Mouse (Mus musculus): ENCODE measurements around the gene Ogfod3.
A peak's percentile ranks its signal among the peaks of the same experiment; 100 is the strongest.

Ogfod3 gene

DNA sequence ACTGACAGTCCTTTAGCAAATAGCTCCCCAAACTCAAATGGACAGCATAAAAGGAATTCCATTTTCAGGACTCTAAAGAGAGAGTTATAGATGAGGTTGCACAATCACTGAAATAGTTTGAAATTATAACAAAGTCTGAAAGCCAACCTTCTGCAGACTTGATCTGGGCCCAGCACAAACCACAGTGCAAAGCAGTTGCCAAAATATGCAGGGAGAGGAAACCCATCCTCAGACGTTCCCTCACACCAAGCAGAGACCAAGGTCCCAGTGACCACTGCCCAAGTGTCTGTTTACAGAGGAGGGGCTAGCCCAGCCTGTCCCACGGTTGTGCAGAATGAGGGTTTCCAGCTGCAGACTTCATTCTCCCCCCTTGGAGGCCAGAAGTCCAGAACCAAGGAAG, 5.9 kb downstream of the Ogfod3 start:
- no peak for DNase-seq

DNA sequence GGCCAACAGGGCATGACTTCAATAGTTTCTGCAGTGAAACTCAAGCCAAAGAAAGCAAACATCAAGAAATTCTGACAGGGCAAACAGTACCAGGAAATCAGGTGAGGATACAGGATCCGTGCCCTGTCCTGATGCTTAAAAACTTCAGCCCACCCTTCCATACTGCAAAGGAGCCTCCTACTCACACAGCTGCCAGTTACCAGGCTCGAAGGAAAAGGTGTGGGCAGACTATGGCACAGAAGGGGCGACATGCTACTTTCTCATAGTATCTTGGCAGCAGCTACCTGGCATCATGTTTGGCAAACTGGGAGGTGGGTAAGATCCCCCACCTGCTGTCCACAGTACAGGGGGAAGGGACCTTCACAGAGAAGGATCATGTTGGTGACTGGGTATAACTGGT, 11.1 kb downstream of the Ogfod3 start:
- DNase-seq: no peak

DNA sequence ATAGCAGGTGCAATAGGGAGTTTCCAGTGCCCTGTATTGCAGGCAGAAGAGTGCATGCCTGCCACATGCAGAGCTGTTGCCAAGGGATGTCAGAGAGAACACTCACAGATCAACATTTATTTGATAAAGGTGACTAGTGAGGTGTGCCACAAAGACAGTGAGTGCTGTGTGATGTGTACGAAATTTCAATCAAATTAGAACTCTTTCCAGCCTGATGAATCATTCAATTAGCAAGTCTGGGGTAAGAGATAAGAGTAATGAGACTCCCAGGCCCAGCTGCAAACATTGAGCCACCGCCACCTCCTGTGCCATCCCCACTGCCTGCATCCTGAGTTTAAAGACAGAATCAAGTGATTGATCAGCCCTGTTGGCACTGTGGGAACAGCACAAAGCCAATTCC, 11.8 kb downstream of the Ogfod3 start:
- DNase-seq: no peak

DNA sequence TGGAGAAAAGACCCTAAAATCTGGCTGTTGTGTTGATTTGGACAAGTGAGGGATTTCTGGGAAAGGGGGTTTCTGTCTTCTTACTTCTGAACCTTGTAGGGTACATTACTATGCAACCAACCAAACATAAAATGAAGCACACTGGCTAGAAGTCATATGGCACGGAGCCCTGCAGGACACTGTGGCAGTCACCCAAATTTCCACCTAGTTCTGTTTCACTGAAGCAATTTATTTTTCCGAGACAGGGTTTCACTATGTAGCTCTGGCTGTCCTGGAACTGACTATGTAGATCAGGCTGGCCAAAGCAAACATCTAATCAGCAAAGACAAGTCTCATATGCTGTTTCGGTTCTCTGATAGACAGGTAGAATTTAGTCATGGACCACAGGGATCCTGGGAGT, 14.8 kb downstream of the Ogfod3 start:
- DNase-seq: peak; percentile 64

DNA sequence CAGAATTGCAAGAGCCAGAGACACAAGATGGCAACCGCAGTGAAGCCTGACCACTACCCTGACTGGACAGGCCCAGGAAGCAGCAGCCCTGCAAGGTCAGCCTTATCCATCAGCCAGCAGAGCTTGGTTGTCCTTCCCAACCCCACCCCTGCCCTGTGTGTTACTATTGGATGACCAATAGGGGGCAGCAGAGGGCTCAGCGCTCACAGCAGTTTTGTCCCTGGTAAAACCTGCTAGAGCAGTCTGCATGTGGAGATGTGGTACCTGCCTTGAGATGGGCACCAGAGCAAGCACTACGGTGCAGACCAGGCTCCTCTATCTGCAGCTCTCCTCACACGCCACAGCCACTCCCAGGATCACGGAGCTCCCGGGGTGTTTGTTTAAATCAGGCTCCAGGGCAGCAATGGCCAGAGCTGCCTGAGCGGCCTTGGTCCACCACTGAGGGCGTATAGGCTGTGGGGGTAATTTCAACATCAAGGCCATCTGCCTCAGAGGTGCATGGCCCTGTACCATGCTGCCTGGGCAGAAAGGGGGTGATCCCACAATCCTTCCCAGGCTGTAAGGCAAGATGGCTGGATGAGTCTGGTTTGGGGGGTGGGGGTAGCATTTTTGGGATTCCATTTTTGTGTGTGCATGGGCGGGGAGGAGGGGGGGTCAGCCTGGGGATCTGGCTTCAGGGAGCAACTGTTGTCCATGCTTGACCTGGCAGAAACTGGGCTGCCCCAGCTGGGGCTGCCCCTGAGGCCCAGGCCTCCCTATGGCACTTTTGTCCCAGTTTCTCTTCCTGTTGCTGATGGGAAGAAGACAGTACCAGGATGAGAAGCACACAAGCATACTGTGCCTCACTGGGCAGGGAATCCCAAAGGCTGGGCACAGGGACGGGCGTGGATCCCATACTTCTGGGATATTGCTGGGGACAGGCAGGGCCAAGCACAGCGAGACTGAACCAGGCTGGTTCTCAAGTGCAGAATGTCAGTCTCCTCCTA, 27.9 kb downstream of the Ogfod3 start:
- DNase-seq: peak; percentile 59 to 68

DNA sequence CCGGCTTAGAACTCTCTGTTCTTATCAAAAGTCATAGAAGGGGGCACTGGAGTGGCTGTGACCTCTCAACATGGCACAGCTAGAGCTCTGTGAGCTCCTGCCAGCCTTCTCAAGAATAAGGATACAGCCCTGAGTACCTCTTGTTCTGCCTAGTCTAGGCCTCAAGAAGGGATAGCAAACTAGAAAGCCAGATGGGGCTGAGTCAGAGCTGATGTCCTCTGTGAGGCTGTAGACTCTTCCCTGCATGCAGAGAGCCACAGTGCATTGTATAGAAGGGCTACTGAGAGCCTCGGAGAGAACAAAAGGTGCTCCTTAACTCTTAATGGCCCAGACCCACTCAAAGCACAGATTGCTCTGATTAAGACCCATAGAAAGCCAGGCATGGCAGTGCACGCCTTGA, 30.3 kb downstream of the Ogfod3 start:
- no peak for DNase-seq

DNA sequence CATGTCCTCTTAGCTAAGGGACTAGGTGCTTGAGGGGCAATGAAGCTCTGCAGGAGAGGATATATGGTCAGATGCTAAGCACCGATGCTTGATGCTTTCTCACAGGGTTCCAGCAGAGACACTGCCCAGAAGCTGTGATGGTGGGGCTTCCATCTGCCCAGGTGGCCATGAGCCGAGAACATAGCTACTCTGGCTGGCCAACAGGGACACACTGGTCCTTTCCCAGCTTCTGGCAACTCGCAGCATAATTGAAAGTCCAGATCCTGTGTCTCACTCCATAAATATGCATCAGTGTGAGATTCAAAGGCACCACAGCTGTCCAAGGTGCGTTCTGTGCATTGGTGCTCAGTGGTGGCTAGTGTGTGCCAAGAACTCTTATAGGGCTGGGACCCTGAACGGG, 31.3 kb downstream of the Ogfod3 start:
- DNase-seq: no peak

DNA sequence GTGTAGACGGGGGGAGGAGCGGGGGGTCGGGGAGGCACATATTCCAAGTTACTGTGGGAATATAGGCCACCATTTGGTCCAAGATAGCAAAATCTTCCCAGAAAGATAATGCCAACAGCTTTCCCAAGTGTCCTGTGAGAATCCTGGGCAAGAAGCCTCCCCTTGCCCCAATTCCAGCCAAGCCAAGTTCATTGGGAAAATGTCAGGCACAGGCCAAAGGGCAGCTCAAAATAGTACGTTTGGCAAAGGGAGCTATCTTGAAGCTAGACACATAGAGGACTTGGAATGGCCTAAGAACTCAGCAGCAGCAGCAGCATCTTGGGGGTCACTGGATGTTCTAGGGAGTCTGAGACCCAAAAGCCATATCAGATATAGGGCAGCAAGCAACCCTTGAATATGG, 40.8 kb downstream of the Ogfod3 start:
- DNase-seq: no peak

DNA sequence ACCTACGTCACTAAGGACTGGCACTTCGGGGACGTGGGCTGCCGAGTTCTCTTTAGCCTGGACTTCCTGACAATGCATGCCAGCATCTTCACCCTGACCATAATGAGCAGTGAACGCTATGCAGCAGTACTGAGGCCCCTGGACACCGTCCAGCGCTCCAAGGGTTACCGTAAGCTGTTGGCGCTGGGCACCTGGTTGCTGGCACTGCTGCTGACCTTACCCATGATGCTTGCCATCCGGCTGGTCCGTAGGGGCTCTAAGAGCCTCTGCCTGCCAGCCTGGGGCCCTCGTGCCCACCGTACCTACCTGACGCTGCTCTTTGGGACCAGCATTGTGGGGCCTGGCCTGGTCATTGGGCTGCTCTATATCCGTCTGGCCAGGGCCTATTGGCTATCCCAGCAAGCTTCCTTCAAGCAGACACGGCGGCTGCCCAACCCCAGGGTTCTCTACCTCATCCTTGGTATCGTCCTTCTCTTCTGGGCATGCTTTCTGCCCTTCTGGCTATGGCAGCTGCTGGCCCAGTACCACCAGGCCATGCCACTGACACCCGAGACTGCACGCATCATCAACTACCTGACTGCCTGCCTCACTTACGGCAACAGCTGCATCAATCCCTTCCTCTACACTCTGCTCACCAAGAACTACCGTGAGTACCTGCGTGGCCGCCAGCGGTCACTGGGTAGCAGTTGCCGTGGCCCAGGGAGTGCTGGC, 43.7 kb downstream of the Ogfod3 start:
- DNase-seq: no peak

DNA sequence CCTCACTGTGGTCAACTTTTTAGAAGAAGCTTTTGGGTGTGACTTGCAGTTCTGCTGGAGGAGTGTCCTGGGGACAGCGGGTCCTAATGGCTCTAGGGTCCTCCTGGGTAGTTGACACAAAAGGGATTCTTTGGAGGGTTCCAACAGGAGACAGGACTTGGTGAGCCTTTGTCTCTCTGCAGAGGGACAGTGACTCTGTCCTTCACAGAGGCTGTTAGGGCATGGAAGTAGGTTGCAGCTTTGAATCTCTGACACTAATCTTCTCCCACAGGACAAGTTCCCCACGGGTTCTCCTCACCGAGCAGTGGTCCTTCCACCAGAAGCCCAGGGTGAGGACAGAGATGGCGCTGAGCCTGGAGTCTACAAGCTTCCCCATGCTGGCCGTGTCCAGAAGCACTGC, 44.5 kb downstream of the Ogfod3 start, which contains the start of gene Uts2r:
Uts2r (plus strand) TSS at position 301 of the 400 bp plus-strand sequence.
- DNase-seq: no peak

DNA sequence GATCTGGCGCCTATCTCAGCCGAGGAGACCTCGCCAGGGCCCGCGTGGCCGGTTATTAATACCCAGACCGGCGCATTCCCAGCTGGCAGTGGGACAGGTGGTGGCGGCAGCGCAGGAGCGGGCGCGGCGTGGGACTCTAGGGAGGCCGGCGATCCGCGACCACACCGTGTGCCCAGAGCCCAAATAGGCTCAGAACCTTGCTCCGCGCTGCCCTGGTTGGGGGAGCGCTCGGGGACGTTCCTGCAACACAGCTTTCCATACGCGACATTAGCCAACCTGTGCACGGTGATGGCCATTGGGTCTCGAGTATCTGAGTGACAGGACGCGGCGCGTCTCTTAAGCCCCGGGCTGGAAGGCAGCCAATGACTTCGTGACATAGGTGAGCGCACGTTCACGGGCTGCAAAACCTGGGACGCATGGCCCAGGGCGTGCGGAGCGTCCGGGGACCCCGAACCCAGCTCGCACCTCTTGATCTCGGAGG, 48.1 kb downstream of the Ogfod3 start:
- DNase-seq: peak in 1 of 2 experiments; percentile 17

DNA sequence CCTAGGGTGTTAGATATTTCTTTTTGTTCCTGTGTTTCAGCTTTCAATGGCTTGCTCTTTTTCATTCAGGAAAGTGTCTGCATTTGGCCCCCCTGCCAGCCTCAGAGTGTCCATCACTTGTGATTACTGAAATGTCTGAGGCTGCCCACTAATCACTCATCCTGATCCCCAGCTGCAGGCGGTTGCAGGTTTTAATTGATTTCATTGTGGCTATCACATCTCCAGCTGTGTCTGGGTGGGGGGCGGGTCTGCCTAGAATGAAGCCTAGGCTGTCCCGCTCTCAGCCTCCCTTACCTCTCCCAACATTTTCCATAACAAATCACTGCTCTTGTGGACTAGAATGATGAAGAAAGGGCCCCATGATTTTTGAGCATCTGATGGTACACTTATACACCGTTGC, 50.3 kb downstream of the Ogfod3 start:
- DNase-seq: peak in 1 of 2 experiments; percentile 16

DNA sequence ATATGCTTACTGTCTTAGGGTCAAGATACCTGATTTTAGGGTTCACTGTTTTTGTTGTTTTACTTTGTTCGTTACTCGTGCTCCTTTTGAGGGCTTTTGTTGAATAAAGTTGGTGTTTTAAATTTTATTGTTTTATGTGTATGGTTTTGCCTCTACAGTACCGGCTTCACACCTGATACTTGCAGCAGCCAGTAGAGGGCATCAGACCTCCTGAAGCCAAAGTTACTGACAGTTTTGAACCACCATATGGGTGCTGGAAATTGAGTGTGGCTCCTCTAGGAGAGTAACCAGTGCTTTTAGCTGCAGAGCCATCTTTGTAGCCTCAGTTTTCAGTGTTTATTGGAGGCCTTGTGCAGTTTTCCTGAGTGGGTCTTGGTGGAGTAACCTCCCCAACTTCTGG, 56.3 kb downstream of the Ogfod3 start:
- DNase-seq: no peak

DNA sequence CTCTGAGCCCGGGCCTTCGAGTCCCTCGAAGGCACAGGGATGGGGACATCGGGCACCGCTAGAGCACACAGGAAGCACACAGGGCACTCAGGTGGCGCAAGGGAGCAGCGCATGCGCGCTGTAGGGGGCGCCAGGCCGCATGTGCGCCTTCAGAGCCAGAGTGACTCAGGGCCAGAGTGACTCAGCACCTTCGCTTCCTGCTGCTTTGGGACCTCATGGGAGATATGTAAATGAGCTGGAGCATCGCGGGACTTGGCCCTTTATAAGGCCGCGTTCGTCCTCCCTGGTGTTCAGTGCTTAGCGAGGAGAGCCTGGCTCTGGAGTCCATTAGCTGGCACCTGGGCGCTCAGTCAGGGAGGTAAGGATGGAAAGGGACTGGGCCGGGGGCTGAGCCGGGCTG, 58.6 kb downstream of the Ogfod3 start, which contains the start of gene Tex19.1:
Tex19.1 (plus strand) TSS at position 279 of the 400 bp plus-strand sequence.
- DNase-seq: no peak

DNA sequence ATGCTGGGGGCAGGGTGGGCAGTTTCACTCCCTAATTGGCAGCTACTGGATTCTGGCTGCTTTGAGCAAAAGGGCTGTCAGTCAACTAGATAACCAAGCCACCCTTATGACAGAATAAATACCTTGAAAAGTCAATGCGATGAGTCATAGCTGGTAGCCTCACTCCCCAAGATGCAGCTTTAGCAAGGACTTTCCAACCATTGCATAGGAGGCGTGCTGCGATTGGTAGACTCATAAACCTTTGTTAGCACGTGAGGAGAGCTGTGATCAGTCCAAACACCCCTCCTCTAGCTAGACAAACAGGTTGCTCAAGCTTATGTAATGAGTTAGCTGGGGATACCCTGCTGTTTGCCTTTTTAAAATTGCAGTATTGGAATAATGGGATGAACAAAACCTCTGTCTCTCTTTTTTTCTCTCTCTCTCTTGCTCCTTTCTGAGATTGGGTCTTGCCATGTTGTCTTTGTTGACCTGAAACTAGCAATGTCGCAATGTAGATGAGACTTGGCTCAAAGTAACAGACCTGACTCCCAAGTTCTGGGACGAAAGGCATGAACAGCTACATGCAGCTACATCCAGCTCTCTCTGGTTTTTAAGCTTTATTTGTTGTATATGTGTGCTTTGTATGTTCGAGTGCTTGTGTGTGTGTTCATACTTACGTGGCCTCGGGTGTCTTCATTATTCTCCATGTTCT, 61.0 kb downstream of the Ogfod3 start:
- no peak for DNase-seq

DNA sequence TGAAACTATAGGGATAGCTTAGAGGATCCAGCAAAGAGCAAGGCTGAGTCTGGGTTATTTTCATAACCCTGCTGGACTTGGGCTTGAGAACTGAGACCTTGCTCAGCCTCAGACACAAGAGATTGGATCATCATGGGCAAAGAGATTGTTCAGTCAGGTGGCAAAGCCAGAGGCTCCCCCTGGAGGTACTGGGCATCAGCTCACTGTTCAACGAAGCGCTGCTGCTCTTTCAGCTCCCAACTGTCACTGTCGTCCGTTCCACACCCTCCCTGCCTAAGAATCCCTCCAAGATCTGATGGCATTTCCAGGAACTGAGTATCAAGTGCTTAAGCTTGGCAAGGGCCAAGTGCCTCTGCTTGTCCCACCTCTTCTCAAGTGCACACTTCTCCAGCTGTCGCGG, 65.8 kb downstream of the Ogfod3 start:
- DNase-seq: peak in 1 of 2 experiments; percentile 26

DNA sequence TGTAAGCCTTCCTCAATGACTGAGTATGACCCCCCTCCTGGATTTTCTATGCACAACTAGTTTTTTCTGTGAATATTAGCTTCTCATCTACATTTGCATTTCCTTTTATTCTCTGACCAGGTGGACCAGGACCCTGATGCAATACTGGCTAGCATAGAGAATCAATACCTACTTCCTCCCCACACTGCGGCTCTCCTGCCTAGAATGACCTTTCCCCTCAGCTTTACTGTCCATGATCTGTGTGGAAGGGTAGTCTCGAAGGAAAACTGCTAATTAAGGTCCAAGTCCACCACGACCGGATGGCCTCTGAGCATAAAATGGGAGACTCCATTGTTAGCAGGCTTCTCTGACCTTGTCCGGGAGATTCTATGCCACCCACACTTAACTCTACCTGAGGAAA, 66.8 kb downstream of the Ogfod3 start:
- no peak for DNase-seq

DNA sequence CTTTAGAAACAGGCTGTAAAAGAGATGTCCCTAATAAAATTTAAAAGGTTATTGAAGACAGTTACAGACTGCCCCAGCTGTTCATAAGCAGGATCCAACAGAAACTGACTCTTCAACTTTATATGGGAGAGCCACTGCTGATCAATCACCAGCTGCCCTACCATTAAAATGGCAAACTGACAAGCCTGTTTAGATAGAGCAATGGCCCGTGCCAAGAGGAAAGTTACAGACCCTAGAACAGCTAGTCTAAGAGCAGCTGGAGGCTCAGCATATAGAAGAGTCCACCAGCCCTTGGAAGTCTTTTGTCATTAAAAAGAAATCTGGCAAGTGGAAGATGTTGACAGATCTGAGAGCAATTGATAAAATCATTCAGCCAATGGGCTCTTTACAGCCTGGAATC, 69.9 kb downstream of the Ogfod3 start:
- DNase-seq: no peak

DNA sequence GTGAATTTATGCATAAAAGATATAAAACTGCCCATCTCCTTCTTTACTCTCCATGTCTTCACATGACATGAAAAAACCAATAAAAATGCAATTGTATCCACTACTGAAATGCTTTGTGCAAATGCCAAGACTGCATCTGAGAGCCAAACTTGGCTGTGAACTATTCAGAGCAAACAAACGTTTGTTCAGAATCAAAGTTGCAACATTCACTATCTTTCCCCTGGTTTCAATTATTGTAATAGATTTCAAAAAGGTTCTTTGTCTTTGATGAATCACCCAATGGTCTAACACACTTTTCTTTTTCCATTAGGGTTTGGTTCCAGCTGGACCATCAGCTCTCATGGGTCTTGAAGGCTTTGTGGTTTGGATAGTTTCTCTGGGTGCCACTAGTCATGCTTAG, 74.9 kb downstream of the Ogfod3 start:
- DNase-seq: no peak

Measured in kidney, postnatal 25 days (tissue).